Mouse (Mus musculus) liver, adult 10 weeks (tissue): ENCODE measurements around the gene Gm21962. TPM values are rescaled to one million over a fixed set of nuclear protein-coding genes. Genes with fewer than 3 reads are reported as not detected.

Source experiments
- polyA plus RNA-seq: library from polyadenylated mRNA; stranded (reverse); fragments of 350-450 nt; fragmentation: Illumina TruSeq; extraction: RNeasy Lipid Tissue Mini Kit (QIAGEN cat#74804); gene quantifications from one replicate; pipeline ENCODE4 v1.2.3, GENCODE M21; 2014; ENCODE audit warnings: low read depth, low replicate concordance

Gene Gm21962
- polyA plus RNA-seq: not detected

DNA sequence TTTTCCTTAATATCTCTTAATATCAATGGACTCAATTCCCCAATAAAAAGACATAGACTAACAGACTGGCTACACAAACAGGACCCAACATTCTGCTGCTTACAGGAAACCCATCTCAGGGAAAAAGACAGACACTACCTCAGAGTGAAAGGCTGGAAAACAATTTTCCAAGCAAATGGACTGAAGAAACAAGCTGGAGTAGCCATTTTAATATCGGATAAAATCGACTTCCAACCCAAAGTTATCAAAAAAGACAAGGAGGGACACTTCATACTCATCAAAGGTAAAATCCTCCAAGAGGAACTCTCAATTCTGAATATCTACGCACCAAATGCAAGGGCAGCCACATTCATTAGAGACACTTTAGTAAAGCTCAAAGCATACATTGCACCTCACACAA, at the start of gene Gm21962:
Gene Gm21962, plus strand, starts transcription at position 301 of the 400 bp plus-strand sequence.

Other genes starting within 250 kb of the Gm21962 start
- gene Ddit4l, start 49.9 kb upstream of the Gm21962 start, polyA plus RNA-seq: 3.1 TPM
- gene H2afz, start 193.0 kb downstream of the Gm21962 start, polyA plus RNA-seq: 129 TPM
- gene Dnajb14, start 196.2 kb downstream of the Gm21962 start, polyA plus RNA-seq: 10.4 TPM
- 17.6 TPM for gene Lamtor3, start 247.0 kb downstream of the Gm21962 start, polyA plus RNA-seq